Comparison of ENCODE assay signal across 11 mouse cellular contexts in genomic region chr8:84494541-84495084, GRCm38 (mm10).
DNase-seq lines count a peak whose midpoint lies in the region; ATAC-seq lines count a peak whose summit lies in the region.
"Had no signal": no experiment of that assay in that cellular context is flagged by ENCODE, and none has a peak within 500 bp of the region (broad histone marks: within the 10 kb centered on the region; RNA-seq: fewer than 3 reads in every experiment).

No protein-coding gene starts in this region.

- peaks cover 11% of the 10 kb centered on the region for H3K4me1 ChIP-seq in neural tube, embryonic 13.5 days (replicated peaks)

- peak; percentile 76 for DNase-seq in cerebellum, adult 9-11 months
- peak; percentile 72 to 81 for DNase-seq in frontal cortex, postnatal 25 days (ENCODE audit: low spot score in 2 of 2)
- DNase-seq in left cerebral cortex, adult 18-20 months (ENCODE audit: low spot score in 2 of 2), result peak; percentile 89 to 90
- DNase-seq in adrenal gland, postnatal 10 days, result no peak
- DNase-seq in spleen, adult 12 weeks (ENCODE audit: low spot score), result no peak
- no peak for DNase-seq in adipocyte (ENCODE audit: low spot score)
- no peak for DNase-seq in adrenal gland, postnatal 36 days
- DNase-seq: gastrocnemius, postnatal 14 days; kidney, postnatal 4 days; thymus, postnatal 4 days had no signal

- 53% methylated on average over 6 of the region's 6 CpGs for WGBS in neural tube, embryonic 13.5 days

- H3K4me2 ChIP-seq in neural tube, embryonic 13.5 days, result no peak overlapping the region

- no peak overlapping the region for H3K9ac ChIP-seq in neural tube, embryonic 13.5 days

- H3K4me3 ChIP-seq in neural tube, embryonic 13.5 days, result no peak overlapping the region

- H3K9me3 ChIP-seq in neural tube, embryonic 13.5 days, result no peaks in the 10 kb centered on the region

- H3K27me3 ChIP-seq in neural tube, embryonic 13.5 days, result no peaks in the 10 kb centered on the region

- ATAC-seq in neural tube, embryonic 13.5 days (ENCODE audit: low read depth), result peak; percentile 60; the same call in 1 of the 2 replicates

- H3K36me3 ChIP-seq in neural tube, embryonic 13.5 days, result no peaks in the 10 kb centered on the region

- no peak overlapping the region for H3K27ac ChIP-seq in neural tube, embryonic 13.5 days (replicated peaks)

Comparison
In these comparisons a context has a peak if more than half of its experiments do, and no peak if none do; other contexts are left out.
1. DNase-seq: peak in cerebellum, adult 9-11 months (single experiment), frontal cortex, postnatal 25 days (2 of 2) and left cerebral cortex, adult 18-20 months (2 of 2); none in adrenal gland, postnatal 10 days (single experiment), spleen, adult 12 weeks (single experiment), adipocyte (single experiment) and adrenal gland, postnatal 36 days (0 of 2).